Mouse (Mus musculus): ENCODE data around the gene Zbtb9.
A peak's percentile ranks its signal among the peaks of the same experiment; 100 is the strongest.

Gene Zbtb9

GRCm38 (mm10) chr17:27011998-27012672, 39.2 kb downstream of the Zbtb9 start:
- DNase-seq (ENCODE audit: low spot score) = no peak

GRCm38 (mm10) chr17:27012909-27013308, 39.9 kb downstream of the Zbtb9 start:
- DNase-seq (ENCODE audit: low spot score) = no peak

- peak; percentile 73 for DNase-seq (ENCODE audit: low spot score)
Measured at GRCm38 (mm10) chr17:27017564-27018499, 44.9 kb downstream of the Zbtb9 start.

- DNase-seq (ENCODE audit: low spot score) = no peak
Measured at GRCm38 (mm10) chr17:27018555-27019196, 45.7 kb downstream of the Zbtb9 start.

GRCm38 (mm10) chr17:27021076-27021475, 48.1 kb downstream of the Zbtb9 start:
- DNase-seq (ENCODE audit: low spot score) = no peak

GRCm38 (mm10) chr17:27021736-27022135, 48.8 kb downstream of the Zbtb9 start:
- DNase-seq (ENCODE audit: low spot score) = no peak

- no peak for DNase-seq (ENCODE audit: low spot score)
Measured at GRCm38 (mm10) chr17:27023342-27023741, 50.4 kb downstream of the Zbtb9 start.

- no peak for DNase-seq (ENCODE audit: low spot score)
Measured at GRCm38 (mm10) chr17:27025326-27025902, 52.4 kb downstream of the Zbtb9 start.

- no peak for DNase-seq (ENCODE audit: low spot score)
Measured at GRCm38 (mm10) chr17:27025951-27026350, 53.0 kb downstream of the Zbtb9 start.

GRCm38 (mm10) chr17:27027460-27028283, 54.7 kb downstream of the Zbtb9 start:
- DNase-seq (ENCODE audit: low spot score) = no peak

- peak; percentile 83 for DNase-seq (ENCODE audit: low spot score)
Measured at GRCm38 (mm10) chr17:27028284-27028795, 55.4 kb downstream of the Zbtb9 start.

GRCm38 (mm10) chr17:27028909-27029308, 55.9 kb downstream of the Zbtb9 start, which contains the start of gene Bak1:
Gene Bak1, minus strand, starts transcription at chr17:27029009.
- no peak for DNase-seq (ENCODE audit: low spot score)

GRCm38 (mm10) chr17:27029431-27029830, 56.5 kb downstream of the Zbtb9 start:
- DNase-seq (ENCODE audit: low spot score) = no peak

- DNase-seq (ENCODE audit: low spot score) = no peak
Measured at GRCm38 (mm10) chr17:27030896-27031295, 57.9 kb downstream of the Zbtb9 start.

GRCm38 (mm10) chr17:27032328-27032727, 59.4 kb downstream of the Zbtb9 start:
- no peak for DNase-seq (ENCODE audit: low spot score)

- no peak for DNase-seq (ENCODE audit: low spot score)
Measured at GRCm38 (mm10) chr17:27032869-27033268, 59.9 kb downstream of the Zbtb9 start.

GRCm38 (mm10) chr17:27036465-27036864, 63.5 kb downstream of the Zbtb9 start:
- no peak for DNase-seq (ENCODE audit: low spot score)

- no peak for DNase-seq (ENCODE audit: low spot score)
Measured at GRCm38 (mm10) chr17:27038335-27039050, 65.5 kb downstream of the Zbtb9 start.

GRCm38 (mm10) chr17:27039432-27040102, 66.6 kb downstream of the Zbtb9 start:
- no peak for DNase-seq (ENCODE audit: low spot score)

All from ovary, adult 18-20 months (tissue).